Mouse (Mus musculus) intestine, embryonic 15.5 days (tissue): ENCODE results near the gene Olfr1336. TPM values are rescaled to one million over a fixed set of nuclear protein-coding genes. Genes with fewer than 3 reads are reported as not detected.
"Not testable (repeated sequence)": the region's sequence is repeated elsewhere in the genome, so short reads cannot be mapped to it uniquely, and the experiment has no call there.

Source experiments
- ATAC-seq: fragments of 200-750 bp; cut with Nextera tagmentation; 2 replicates; pipeline ENCODE4 v1.8.0; 2017; ENCODE audit warnings: moderate TSS enrichment, moderate library complexity
- H3K27ac ChIP-seq: fragments of 300-500 bp; sonication (generic); 2 replicates; pipeline ENCODE4 v1.5.1; 2015; ENCODE audit warnings: mild to moderate bottlenecking, inconsistent platforms
- H3K27me3 ChIP-seq: fragments of 300-500 bp; sonication (generic); replicated peaks from 2 replicates; pipeline ENCODE4 v1.6.1; 2015; ENCODE audit warnings: inconsistent platforms
- H3K36me3 ChIP-seq: fragments of 300-500 bp; sonication (generic); 2 replicates; pipeline ENCODE4 v1.6.1; 2015; ENCODE audit warnings: inconsistent platforms
- H3K4me1 ChIP-seq: fragments of 300-500 bp; sonication (generic); replicated peaks from 2 replicates; pipeline ENCODE4 v1.6.1; 2015; ENCODE audit warnings: inconsistent platforms
- H3K4me2 ChIP-seq: fragments of 300-500 bp; sonication (generic); replicated peaks from 2 replicates; pipeline ENCODE4 v1.6.1; 2015; ENCODE audit warnings: mild to moderate bottlenecking, inconsistent platforms
- H3K4me3 ChIP-seq: fragments of 300-500 bp; sonication (generic); replicated peaks from 2 replicates; pipeline ENCODE4 v1.5.1; 2015; ENCODE audit warnings: inconsistent platforms
- H3K9ac ChIP-seq: fragments of 300-500 bp; sonication (generic); 2 replicates; pipeline ENCODE4 v1.6.1; 2015; ENCODE audit warnings: inconsistent platforms
- H3K9me3 ChIP-seq: fragments of 300-500 bp; sonication (generic); 2 replicates; pipeline ENCODE4 v1.6.1; 2016; ENCODE audit warnings: inconsistent platforms
- WGBS: fragments of 180-500 bp; shearing (Covaris S2); methylation state at CpG from one replicate; pipeline ENCODE4 v1.1.7; 2015; 5-methylcytosine and 5-hydroxymethylcytosine counted together
- polyA plus RNA-seq: library from polyadenylated mRNA; unstranded; fragments of >200 nt; fragmentation: Nextera tagmentation; extraction: Ambion mirVana; gene quantifications from 2 replicates; pipeline ENCODE4 v1.2.1, GENCODE M21; 2015

Olfr1336 gene
- not detected in 2 replicates for polyA plus RNA-seq

DNA sequence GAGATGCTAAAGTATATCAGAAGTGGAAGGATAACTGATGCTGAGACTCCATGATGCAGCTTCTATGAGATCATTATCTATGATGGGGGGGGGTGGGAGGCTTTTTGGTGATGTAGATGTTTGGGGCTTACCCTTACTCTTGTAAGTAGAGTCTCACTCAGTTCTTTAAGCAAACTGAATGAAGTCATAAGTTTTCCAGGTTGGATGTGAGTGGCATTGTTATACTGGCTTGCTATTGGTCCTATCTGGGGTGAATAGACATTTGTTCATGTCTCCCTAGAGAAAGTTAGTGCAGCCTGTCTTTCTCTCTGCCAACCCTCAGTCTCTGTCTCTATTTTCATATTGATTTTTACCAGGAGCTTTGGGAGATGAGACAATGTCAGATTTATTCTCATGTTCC is at the start of gene Olfr1336:
Gene Olfr1336 (plus strand): TSS at position 301 of the 400 bp plus-strand sequence.
- Histone ChIP-seq H3K4me2 (no peak within 1 kb of the TSS), H3K27ac (no peak within 1 kb of the TSS), H3K9me3 (no peaks in the 10 kb centered on the region), H3K4me3 (no peak within 1 kb of the TSS), H3K36me3 (no peaks in the 10 kb centered on the region), H3K27me3 (no peaks in the 10 kb centered on the region), H3K9ac (no peak within 1 kb of the TSS), H3K4me1 (no peaks in the 10 kb centered on the region)
- no peak for ATAC-seq

GRCm38 (mm10) chr7:6410043-6410442 is 45.9 kb upstream of the Olfr1336 start, which contains the start of gene Gm20715:
Gene Gm20715, plus strand, starts transcription at chr7:6410277.
- Histone ChIP-seq H3K36me3 (no peaks in the 10 kb centered on the region), H3K27ac (no peak within 1 kb of the TSS), H3K4me1 (no peaks in the 10 kb centered on the region), H3K9me3 (no peaks in the 10 kb centered on the region), H3K4me2 (no peak within 1 kb of the TSS), H3K4me3 (no peak within 1 kb of the TSS), H3K27me3 (no peaks in the 10 kb centered on the region), H3K9ac (no peak within 1 kb of the TSS)
- 1% methylated on average over 17 of the region's 17 CpGs for WGBS
- ATAC-seq = peak; percentile 94

- Histone ChIP-seq H3K4me2 (no peak overlapping the region), H3K9me3 (no peaks in the 10 kb centered on the region), H3K4me1 (no peaks in the 10 kb centered on the region), H3K27ac (no peak overlapping the region), H3K9ac (no peak overlapping the region), H3K4me3 (no peak overlapping the region), H3K27me3 (no peaks in the 10 kb centered on the region), H3K36me3 (no peaks in the 10 kb centered on the region)
- 12% methylated on average over 21 of the region's 22 CpGs for WGBS
- no peak for ATAC-seq
Measured at GRCm38 (mm10) chr7:6414626-6415441, 41.1 kb upstream of the Olfr1336 start.

DNA sequence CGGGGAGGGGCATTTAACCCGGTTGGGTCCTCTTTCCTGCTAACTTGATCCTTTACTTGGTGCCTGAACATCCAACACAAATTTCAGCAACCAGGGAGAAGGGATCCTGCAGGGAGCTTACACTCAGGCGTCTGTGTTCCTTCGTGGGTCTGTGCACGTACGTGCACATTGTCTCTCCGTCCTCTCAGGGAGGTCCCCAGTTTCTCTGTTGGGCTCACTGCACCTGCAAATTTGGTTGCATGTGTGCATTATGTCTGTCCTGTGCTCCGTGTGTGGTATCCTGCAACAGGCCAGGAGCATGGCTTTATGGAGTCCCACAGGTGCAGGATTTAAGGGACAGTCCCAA is 40.6 kb upstream of the Olfr1336 start:
- ATAC-seq = no peak
- no peaks in the 10 kb centered on the region for H3K9me3 ChIP-seq
- no peak overlapping the region for H3K4me2 ChIP-seq
- no peaks in the 10 kb centered on the region for H3K4me1 ChIP-seq
- no peak overlapping the region for H3K9ac ChIP-seq
- WGBS = 24% methylated on average over 8 of the region's 8 CpGs
- H3K27me3 ChIP-seq = no peaks in the 10 kb centered on the region
- H3K36me3 ChIP-seq = no peaks in the 10 kb centered on the region
- no peak overlapping the region for H3K4me3 ChIP-seq
- H3K27ac ChIP-seq = no peak overlapping the region

- Histone ChIP-seq H3K4me1 (no peaks in the 10 kb centered on the region), H3K9me3 (no peaks in the 10 kb centered on the region), H3K4me3 (no peak overlapping the region), H3K9ac (no peak overlapping the region), H3K27ac (no peak overlapping the region), H3K36me3 (no peaks in the 10 kb centered on the region), H3K27me3 (no peaks in the 10 kb centered on the region), H3K4me2 (no peak overlapping the region)
- no peak for ATAC-seq
- 73% methylated on average over 6 of the region's 6 CpGs for WGBS
Measured at GRCm38 (mm10) chr7:6419894-6420293, 36.1 kb upstream of the Olfr1336 start.

GRCm38 (mm10) chr7:6429381-6429780 is 26.6 kb upstream of the Olfr1336 start:
- no peak for ATAC-seq

GRCm38 (mm10) chr7:6430342-6430741 is 25.6 kb upstream of the Olfr1336 start:
- Histone ChIP-seq H3K4me2 (no peak overlapping the region), H3K27ac (no peak overlapping the region), H3K9ac (no peak overlapping the region), H3K4me1 (no peaks in the 10 kb centered on the region), H3K27me3 (no peaks in the 10 kb centered on the region), H3K4me3 (no peak overlapping the region), H3K36me3 (no peaks in the 10 kb centered on the region), H3K9me3 (no peaks in the 10 kb centered on the region)
- ATAC-seq = no peak
- WGBS = 25% methylated on average over 2 of the region's 2 CpGs

More at GRCm38 (mm10) chr7:6429381-6429780, 26.6 kb upstream of the Olfr1336 start:
- Histone ChIP-seq H3K9ac (no peak overlapping the region), H3K27me3 (no peaks in the 10 kb centered on the region), H3K4me2 (no peak overlapping the region), H3K9me3 (no peaks in the 10 kb centered on the region), H3K36me3 (no peaks in the 10 kb centered on the region), H3K27ac (no peak overlapping the region), H3K4me1 (no peaks in the 10 kb centered on the region), H3K4me3 (no peak overlapping the region)
- WGBS = 92% methylated on average over 3 of the region's 3 CpGs

DNA sequence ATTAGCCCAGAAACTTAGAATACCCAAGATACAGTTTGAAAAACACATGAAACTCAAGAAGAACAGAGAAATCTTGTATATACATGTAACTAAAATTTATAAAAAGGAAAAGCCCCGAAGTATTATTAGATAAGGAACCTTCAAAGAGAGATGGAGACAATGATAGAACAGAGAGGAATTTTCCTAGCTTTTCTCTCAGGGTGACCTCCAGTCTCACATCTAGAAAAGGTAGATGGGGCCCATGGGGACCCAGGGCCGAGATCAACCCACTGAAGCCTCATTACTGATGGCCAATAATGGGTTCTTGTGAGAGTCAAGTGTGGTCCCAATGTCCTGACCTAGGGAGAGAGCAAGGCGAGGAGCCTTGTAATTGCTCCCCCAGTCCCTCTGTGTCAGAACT is 17.6 kb upstream of the Olfr1336 start, which contains the start of gene Olfr1344:
Gene Olfr1344 (plus strand): TSS at position 301 of the 400 bp plus-strand sequence.
- no peaks in the 10 kb centered on the region for H3K27me3 ChIP-seq
- H3K36me3 ChIP-seq = no peaks in the 10 kb centered on the region
- no peaks in the 10 kb centered on the region for H3K4me1 ChIP-seq
- 70% methylated on average over 3 of the region's 3 CpGs for WGBS
- H3K4me3 ChIP-seq = no peak within 1 kb of the TSS
- H3K4me2 ChIP-seq = no peak within 1 kb of the TSS
- no peaks in the 10 kb centered on the region for H3K9me3 ChIP-seq
- no peak for ATAC-seq
- H3K27ac ChIP-seq = no peak within 1 kb of the TSS
- H3K9ac ChIP-seq = no peak within 1 kb of the TSS

- Histone ChIP-seq H3K4me3 (no peak overlapping the region), H3K36me3 (no peaks in the 10 kb centered on the region), H3K4me2 (no peak overlapping the region), H3K9me3 (no peaks in the 10 kb centered on the region), H3K27me3 (no peaks in the 10 kb centered on the region), H3K4me1 (no peaks in the 10 kb centered on the region), H3K9ac (no peak overlapping the region), H3K27ac (no peak overlapping the region)
- WGBS = 63% methylated on average over 2 of the region's 2 CpGs
- ATAC-seq = no peak
Measured at GRCm38 (mm10) chr7:6441173-6441572, 14.8 kb upstream of the Olfr1336 start.

GRCm38 (mm10) chr7:6447771-6448170 is 8.2 kb upstream of the Olfr1336 start:
- H3K9me3 ChIP-seq = no peaks in the 10 kb centered on the region
- no peak for ATAC-seq
- H3K27me3 ChIP-seq = no peaks in the 10 kb centered on the region
- H3K36me3 ChIP-seq = no peaks in the 10 kb centered on the region
- H3K4me2 ChIP-seq = no peak overlapping the region
- 78% methylated on average over 5 of the region's 5 CpGs for WGBS
- H3K4me1 ChIP-seq = no peaks in the 10 kb centered on the region
- no peak overlapping the region for H3K9ac ChIP-seq
- no peak overlapping the region for H3K27ac ChIP-seq
- no peak overlapping the region for H3K4me3 ChIP-seq

- H3K4me1 ChIP-seq = no peaks in the 10 kb centered on the region
- H3K36me3 ChIP-seq = no peaks in the 10 kb centered on the region
- no peak overlapping the region for H3K4me3 ChIP-seq
- no peaks in the 10 kb centered on the region for H3K9me3 ChIP-seq
- 45% methylated on average over 3 of the region's 3 CpGs for WGBS
- H3K27me3 ChIP-seq = no peaks in the 10 kb centered on the region
- no peak for ATAC-seq
- no peak overlapping the region for H3K4me2 ChIP-seq
- no peak overlapping the region for H3K9ac ChIP-seq
- H3K27ac ChIP-seq = no peak overlapping the region
Measured at GRCm38 (mm10) chr7:6456399-6456798, 431 bp downstream of the Olfr1336 start.

GRCm38 (mm10) chr7:6466951-6467350 is 11.0 kb downstream of the Olfr1336 start, which contains the start of gene Olfr1346:
Gene Olfr1346, plus strand, starts transcription at chr7:6467101.
- H3K4me2 ChIP-seq = no peak within 1 kb of the TSS
- no peak within 1 kb of the TSS for H3K4me3 ChIP-seq
- no peaks in the 10 kb centered on the region for H3K9me3 ChIP-seq
- no peak within 1 kb of the TSS for H3K27ac ChIP-seq
- no peaks in the 10 kb centered on the region for H3K36me3 ChIP-seq
- no peak within 1 kb of the TSS for H3K9ac ChIP-seq
- ATAC-seq = no peak
- H3K4me1 ChIP-seq = no peaks in the 10 kb centered on the region
- H3K27me3 ChIP-seq = no peaks in the 10 kb centered on the region

DNA sequence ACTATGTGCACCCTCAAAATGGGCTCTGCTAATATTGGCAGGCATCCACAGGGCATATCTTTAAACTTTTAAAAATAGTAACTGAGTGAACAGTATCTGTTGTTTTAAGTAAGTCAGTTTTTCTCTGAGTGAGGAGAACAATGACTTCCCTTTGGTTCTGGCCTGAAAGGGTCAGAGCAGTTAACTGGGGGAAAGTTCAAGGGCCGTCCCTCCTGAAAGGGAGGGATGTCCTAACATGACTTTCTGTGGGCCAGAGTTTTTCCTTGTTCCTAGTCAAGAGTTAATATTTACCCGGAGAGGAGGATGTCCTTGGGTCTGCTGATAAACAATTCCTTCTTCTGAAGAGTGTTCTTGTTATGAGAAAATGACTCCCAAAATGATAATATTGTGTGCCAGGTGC is 21.7 kb downstream of the Olfr1336 start:
- not testable (repeated sequence) for H3K4me2 ChIP-seq, ATAC-seq
- 53% methylated on average over 2 of the region's 2 CpGs for WGBS

More for the DNA sequence above, 21.7 kb downstream of the Olfr1336 start:
- H3K9me3 ChIP-seq, H3K27me3 ChIP-seq, H3K4me1 ChIP-seq, H3K4me3 ChIP-seq, H3K9ac ChIP-seq, H3K36me3 ChIP-seq, H3K27ac ChIP-seq: not testable (repeated sequence)
